Mouse (Mus musculus): ENCODE results near the gene Efnb1. TPM values are rescaled to one million over a fixed set of nuclear protein-coding genes. Genes with fewer than 3 reads are reported as not detected.

Efnb1 gene
- polyA plus RNA-seq, 1 experiment from 2014 or later = 26.9 TPM

DNA sequence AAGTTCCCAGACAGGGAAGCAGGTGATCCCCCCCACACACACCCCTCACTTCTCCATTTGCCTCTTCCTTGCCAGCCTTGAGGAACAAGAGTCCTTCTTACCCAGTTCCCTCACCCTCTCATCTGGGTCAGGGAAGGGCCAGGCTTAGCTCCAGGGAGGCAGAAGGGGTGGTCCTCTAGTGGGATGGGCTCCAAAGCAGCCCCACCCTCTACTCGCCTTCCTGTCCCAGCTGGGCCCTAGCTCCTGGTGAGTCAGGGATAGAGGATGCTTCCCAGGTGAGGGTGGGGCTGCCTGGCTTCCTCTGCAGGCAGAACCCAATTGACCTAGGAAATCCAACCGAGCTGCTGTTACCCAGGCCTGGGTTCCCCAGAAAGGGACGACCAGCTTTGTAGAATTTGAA lies 14.8 kb downstream of the Efnb1 start:
- peak overlapping the region; percentile 22; the same call in 1 of the 2 replicates for H3K27ac ChIP-seq (ENCODE audit: low read depth)

DNA sequence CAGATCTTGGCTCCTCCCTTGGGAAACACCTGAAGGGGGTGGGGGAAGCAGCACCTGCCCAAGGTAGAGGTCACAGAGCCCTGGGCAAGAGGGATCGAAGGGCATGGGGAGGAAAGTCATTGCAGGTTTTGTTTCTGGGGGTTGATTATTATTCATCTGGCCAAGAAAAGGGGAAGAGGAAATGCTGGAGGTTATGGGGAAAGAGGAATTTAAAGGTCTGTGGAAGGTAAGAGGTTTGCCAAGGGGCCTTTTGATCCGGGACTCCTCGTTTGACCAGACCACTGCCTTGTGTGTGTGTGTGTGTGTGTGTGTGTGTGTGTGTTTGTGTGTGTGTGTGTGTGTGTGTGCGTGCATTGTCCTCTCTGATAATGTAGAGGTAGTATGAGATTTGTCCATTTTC lies 15.5 kb downstream of the Efnb1 start:
- no peak for DNase-seq (ENCODE audit: low spot score)
- WGBS = 74% methylated on average over 4 of the region's 4 CpGs
- H3K4me2 ChIP-seq (ENCODE audit: low read length) = no peak overlapping the region
- no peaks in the 10 kb centered on the region for H3K4me1 ChIP-seq (replicated peaks; ENCODE audit: control insufficient read depth, insufficient read depth, low read length)
- no peak overlapping the region for H3K4me3 ChIP-seq (ENCODE audit: low read depth, low read length)
- no peaks in the 10 kb centered on the region for H3K9me3 ChIP-seq (ENCODE audit: control insufficient read depth, low read length)
- no peak overlapping the region for H3K9ac ChIP-seq (ENCODE audit: low read length)
- H3K27me3 ChIP-seq (replicated peaks; ENCODE audit: control insufficient read depth, insufficient read depth, low read length) = no peaks in the 10 kb centered on the region
- H3K36me3 ChIP-seq (ENCODE audit: control insufficient read depth, insufficient read depth, low read length) = peaks cover 11% of the 10 kb centered on the region
- no peak overlapping the region for H3K27ac ChIP-seq (ENCODE audit: low read depth)
- ATAC-seq (replicated peaks; ENCODE audit: low FRiP score, low TSS enrichment, low read depth) = no peak

More for the DNA sequence above, 14.8 kb downstream of the Efnb1 start:
- 62% methylated on average over 3 of the region's 3 CpGs for WGBS
- H3K4me2 ChIP-seq (ENCODE audit: low read length) = no peak overlapping the region
- ATAC-seq (replicated peaks; ENCODE audit: low FRiP score, low TSS enrichment, low read depth) (0 out of 2 replicates have a peak, but pooled peaks have one; percentile 37), DNase-seq (ENCODE audit: low spot score) (no peak)
- no peaks in the 10 kb centered on the region for H3K27me3 ChIP-seq (replicated peaks; ENCODE audit: control insufficient read depth, insufficient read depth, low read length)
- H3K36me3 ChIP-seq (ENCODE audit: control insufficient read depth, insufficient read depth, low read length) = peaks cover 17% of the 10 kb centered on the region
- no peaks in the 10 kb centered on the region for H3K9me3 ChIP-seq (ENCODE audit: control insufficient read depth, low read length)
- H3K4me3 ChIP-seq (ENCODE audit: low read depth, low read length) = no peak overlapping the region
- no peaks in the 10 kb centered on the region for H3K4me1 ChIP-seq (replicated peaks; ENCODE audit: control insufficient read depth, insufficient read depth, low read length)
- no peak overlapping the region for H3K9ac ChIP-seq (ENCODE audit: low read length)

DNA sequence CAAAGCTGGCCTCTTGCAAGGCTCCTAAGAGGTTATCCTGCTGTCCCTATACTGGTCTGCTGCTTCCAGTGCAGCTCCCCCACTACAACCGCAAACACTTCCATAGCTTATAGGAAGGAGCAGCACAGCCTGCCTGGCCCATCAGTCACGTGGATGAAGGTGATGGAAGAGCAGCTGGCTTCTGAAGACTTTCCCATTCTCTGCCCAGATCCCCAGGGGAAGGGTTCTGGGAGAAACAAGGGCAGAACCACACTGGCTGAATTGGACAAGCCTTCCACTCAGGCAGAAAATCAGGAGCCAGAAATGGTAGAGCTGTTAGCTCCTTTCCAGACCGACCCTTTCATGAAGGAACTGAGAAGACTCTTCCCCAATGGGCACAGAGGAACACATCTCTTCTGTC lies 16.2 kb downstream of the Efnb1 start:
- WGBS = 37% methylated on average over 3 of the region's 3 CpGs
- no peak overlapping the region for H3K27ac ChIP-seq (ENCODE audit: low read depth)
- ATAC-seq (replicated peaks; ENCODE audit: low FRiP score, low TSS enrichment, low read depth) (no peak), DNase-seq (ENCODE audit: low spot score) (no peak)
- no peaks in the 10 kb centered on the region for H3K27me3 ChIP-seq (replicated peaks; ENCODE audit: control insufficient read depth, insufficient read depth, low read length)
- H3K9me3 ChIP-seq (ENCODE audit: control insufficient read depth, low read length) = no peaks in the 10 kb centered on the region
- H3K4me3 ChIP-seq (ENCODE audit: low read depth, low read length) = no peak overlapping the region
- peaks cover 4% of the 10 kb centered on the region; the same call in 1 of the 2 replicates for H3K36me3 ChIP-seq (ENCODE audit: control insufficient read depth, insufficient read depth, low read length)
- no peaks in the 10 kb centered on the region for H3K4me1 ChIP-seq (replicated peaks; ENCODE audit: control insufficient read depth, insufficient read depth, low read length)
- H3K9ac ChIP-seq (ENCODE audit: low read length) = no peak overlapping the region
- H3K4me2 ChIP-seq (ENCODE audit: low read length) = no peak overlapping the region

DNA sequence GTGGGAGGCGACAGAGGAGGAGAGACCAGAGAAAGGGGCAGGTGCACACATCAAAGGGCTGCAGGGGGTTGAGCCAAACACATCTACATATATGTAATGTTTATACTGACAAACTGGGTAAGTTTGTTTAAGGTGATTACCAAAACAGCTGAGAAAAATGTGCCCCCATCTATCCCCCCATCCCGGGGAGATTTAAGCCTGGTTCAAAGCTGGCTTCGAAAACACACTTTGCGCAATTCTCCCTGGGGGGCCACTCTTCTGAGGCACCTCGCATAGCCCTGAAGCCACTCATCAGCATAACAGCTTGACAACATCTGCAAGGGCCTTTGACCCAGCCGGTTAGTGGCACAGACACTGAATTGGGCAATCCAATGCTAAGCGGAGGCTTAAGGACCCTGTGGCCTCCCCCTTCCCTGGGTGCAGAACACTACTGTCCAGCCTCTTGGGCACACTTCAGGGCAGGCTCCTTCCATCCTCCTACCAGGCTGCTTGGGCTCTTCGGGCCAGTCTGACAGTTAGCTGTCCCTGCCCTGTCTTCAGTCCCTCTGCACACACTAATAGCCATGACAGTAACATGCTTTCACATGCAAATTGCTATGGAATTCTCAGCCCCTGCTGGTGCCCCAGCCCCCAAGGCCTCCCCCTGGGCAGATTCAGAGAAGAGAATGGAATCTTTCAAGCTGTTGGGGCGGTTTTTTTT lies 16.8 kb downstream of the Efnb1 start:
- DNase-seq (ENCODE audit: low spot score) (no peak), ATAC-seq (replicated peaks; ENCODE audit: low FRiP score, low TSS enrichment, low read depth) (no peak)
- Histone ChIP-seq H3K27ac (ENCODE audit: low read depth) (no peak overlapping the region), H3K4me3 (ENCODE audit: low read depth, low read length) (no peak overlapping the region), H3K36me3 (ENCODE audit: control insufficient read depth, insufficient read depth, low read length) (no peaks in the 10 kb centered on the region), H3K4me1 (replicated peaks; ENCODE audit: control insufficient read depth, insufficient read depth, low read length) (no peaks in the 10 kb centered on the region), H3K27me3 (replicated peaks; ENCODE audit: control insufficient read depth, insufficient read depth, low read length) (no peaks in the 10 kb centered on the region), H3K9ac (ENCODE audit: low read length) (no peak overlapping the region), H3K4me2 (ENCODE audit: low read length) (no peak overlapping the region), H3K9me3 (ENCODE audit: control insufficient read depth, low read length) (no peaks in the 10 kb centered on the region)
- WGBS = 36% methylated on average over 9 of the region's 9 CpGs

DNA sequence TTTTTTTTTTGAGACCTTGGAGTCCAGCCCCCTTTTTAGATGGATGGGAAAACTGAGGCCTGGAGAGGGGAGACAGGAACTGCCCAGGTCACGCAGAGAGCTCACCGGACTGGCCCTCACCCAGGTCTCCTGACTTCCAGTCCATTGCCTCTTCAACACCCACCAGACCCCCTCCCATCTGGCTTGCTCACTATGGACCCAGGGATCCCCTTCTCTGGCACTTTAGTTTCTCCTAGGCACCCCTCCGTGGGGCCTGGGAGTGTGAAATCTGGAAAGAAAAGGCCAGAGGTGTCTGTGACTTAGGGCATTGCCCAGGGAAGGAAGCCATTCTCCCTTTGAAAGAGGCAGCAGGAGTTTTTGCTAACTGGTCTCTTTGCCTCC lies 17.3 kb downstream of the Efnb1 start:
- ATAC-seq (replicated peaks; ENCODE audit: low FRiP score, low TSS enrichment, low read depth) = no peak
- Histone ChIP-seq H3K27ac (ENCODE audit: low read depth) (no peak overlapping the region), H3K27me3 (replicated peaks; ENCODE audit: control insufficient read depth, insufficient read depth, low read length) (no peaks in the 10 kb centered on the region), H3K9ac (ENCODE audit: low read length) (no peak overlapping the region), H3K9me3 (ENCODE audit: control insufficient read depth, low read length) (no peaks in the 10 kb centered on the region), H3K36me3 (ENCODE audit: control insufficient read depth, insufficient read depth, low read length) (no peaks in the 10 kb centered on the region), H3K4me3 (ENCODE audit: low read depth, low read length) (no peak overlapping the region), H3K4me1 (replicated peaks; ENCODE audit: control insufficient read depth, insufficient read depth, low read length) (no peaks in the 10 kb centered on the region), H3K4me2 (ENCODE audit: low read length) (no peak overlapping the region)
- 33% methylated on average over 3 of the region's 3 CpGs for WGBS
- DNase-seq (ENCODE audit: low spot score) = no peak

DNA sequence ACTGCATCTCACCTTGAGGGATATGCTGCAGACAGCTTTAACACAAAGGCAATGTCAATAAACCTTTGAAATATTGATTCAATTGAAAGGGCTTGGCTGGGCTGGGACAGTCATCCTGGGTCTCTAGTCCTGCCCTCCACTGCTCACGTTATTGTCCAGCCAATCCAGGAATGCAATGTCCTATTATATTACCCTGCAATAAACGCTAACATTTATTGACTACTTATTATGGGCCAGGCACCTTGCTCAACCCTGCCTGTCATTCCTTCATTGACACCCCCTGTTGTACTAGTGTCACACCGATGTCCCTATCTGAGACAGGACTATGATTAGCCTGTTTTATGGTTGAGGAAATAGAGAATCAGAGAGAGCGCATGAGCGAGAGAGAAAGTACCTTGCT lies 18.4 kb downstream of the Efnb1 start:
- Histone ChIP-seq H3K9me3 (ENCODE audit: control insufficient read depth, low read length) (no peaks in the 10 kb centered on the region), H3K9ac (ENCODE audit: low read length) (no peak overlapping the region), H3K4me1 (replicated peaks; ENCODE audit: control insufficient read depth, insufficient read depth, low read length) (no peaks in the 10 kb centered on the region), H3K4me2 (ENCODE audit: low read length) (no peak overlapping the region), H3K27ac (ENCODE audit: low read depth) (no peak overlapping the region), H3K36me3 (ENCODE audit: control insufficient read depth, insufficient read depth, low read length) (no peaks in the 10 kb centered on the region), H3K27me3 (replicated peaks; ENCODE audit: control insufficient read depth, insufficient read depth, low read length) (0 out of 2 replicates have a peak, but pooled peaks cover 4% of the 10 kb centered on the region), H3K4me3 (ENCODE audit: low read depth, low read length) (no peak overlapping the region)
- ATAC-seq (replicated peaks; ENCODE audit: low FRiP score, low TSS enrichment, low read depth) = peak; percentile 80
- DNase-seq (ENCODE audit: low spot score) = no peak
- 75% methylated on average over 5 of the region's 5 CpGs for WGBS

DNA sequence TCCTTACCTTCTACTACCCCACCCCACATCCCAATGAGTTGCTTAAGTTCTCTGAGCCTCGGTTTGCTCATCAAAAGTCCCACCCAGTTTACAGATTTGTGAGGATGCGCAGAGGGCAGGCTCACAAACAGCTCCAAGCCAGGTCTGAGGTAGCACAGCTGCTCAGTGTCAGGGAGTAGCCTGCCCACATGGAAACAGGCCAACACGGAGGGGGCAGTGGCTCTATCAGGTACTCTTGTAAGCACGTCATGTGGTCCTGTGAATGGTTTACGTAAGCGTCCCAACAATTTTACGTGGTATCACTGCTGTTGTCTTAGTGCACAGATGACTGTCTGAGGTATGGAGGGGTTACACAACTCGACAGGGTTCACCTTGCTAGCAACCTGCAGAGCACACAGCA lies 23.1 kb downstream of the Efnb1 start:
- Histone ChIP-seq H3K9me3 (ENCODE audit: control insufficient read depth, low read length) (no peaks in the 10 kb centered on the region), H3K27me3 (replicated peaks; ENCODE audit: control insufficient read depth, insufficient read depth, low read length) (peaks cover 11% of the 10 kb centered on the region; the same call in 1 of the 2 replicates), H3K4me3 (ENCODE audit: low read depth, low read length) (no peak overlapping the region), H3K36me3 (ENCODE audit: control insufficient read depth, insufficient read depth, low read length) (no peaks in the 10 kb centered on the region), H3K4me2 (ENCODE audit: low read length) (no peak overlapping the region), H3K4me1 (replicated peaks; ENCODE audit: control insufficient read depth, insufficient read depth, low read length) (no peaks in the 10 kb centered on the region), H3K9ac (ENCODE audit: low read length) (no peak overlapping the region), H3K27ac (ENCODE audit: low read depth) (no peak overlapping the region)
- ATAC-seq (replicated peaks; ENCODE audit: low FRiP score, low TSS enrichment, low read depth) (no peak), DNase-seq (ENCODE audit: low spot score) (no peak)
- 63% methylated on average over 8 of the region's 8 CpGs for WGBS

DNA sequence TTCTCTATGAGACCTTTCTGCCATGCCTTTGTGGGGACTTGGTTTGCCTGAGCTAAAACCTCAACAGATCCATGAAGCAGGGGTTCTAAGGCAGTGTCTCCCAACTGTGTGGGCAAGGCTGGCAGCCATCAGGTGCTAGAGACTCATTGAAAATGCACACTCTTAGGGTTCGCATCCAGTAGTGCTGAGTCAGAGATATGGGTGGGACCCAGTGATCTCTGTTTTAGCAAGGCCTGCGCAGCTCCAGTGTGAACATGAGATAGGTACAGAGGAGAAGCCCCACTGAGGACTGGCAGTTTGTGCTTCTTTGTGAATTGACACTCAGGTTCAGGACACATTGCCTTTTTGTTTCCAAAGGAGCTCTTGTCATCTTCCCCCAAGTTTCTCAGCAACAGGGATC lies 28.2 kb downstream of the Efnb1 start:
- H3K4me1 ChIP-seq (replicated peaks; ENCODE audit: control insufficient read depth, insufficient read depth, low read length) = no peaks in the 10 kb centered on the region
- no peak for DNase-seq (ENCODE audit: low spot score)
- no peak overlapping the region for H3K9ac ChIP-seq (ENCODE audit: low read length)
- no peak for ATAC-seq (replicated peaks; ENCODE audit: low FRiP score, low TSS enrichment, low read depth)
- H3K4me3 ChIP-seq (ENCODE audit: low read depth, low read length) = no peak overlapping the region
- no peaks in the 10 kb centered on the region for H3K9me3 ChIP-seq (ENCODE audit: control insufficient read depth, low read length)
- peaks cover 13% of the 10 kb centered on the region; the same call in 1 of the 2 replicates for H3K27me3 ChIP-seq (replicated peaks; ENCODE audit: control insufficient read depth, insufficient read depth, low read length)
- H3K36me3 ChIP-seq (ENCODE audit: control insufficient read depth, insufficient read depth, low read length) = no peaks in the 10 kb centered on the region
- WGBS = 88% methylated on average over 2 of the region's 2 CpGs
- no peak overlapping the region for H3K4me2 ChIP-seq (ENCODE audit: low read length)
- no peak overlapping the region for H3K27ac ChIP-seq (ENCODE audit: low read depth)

DNA sequence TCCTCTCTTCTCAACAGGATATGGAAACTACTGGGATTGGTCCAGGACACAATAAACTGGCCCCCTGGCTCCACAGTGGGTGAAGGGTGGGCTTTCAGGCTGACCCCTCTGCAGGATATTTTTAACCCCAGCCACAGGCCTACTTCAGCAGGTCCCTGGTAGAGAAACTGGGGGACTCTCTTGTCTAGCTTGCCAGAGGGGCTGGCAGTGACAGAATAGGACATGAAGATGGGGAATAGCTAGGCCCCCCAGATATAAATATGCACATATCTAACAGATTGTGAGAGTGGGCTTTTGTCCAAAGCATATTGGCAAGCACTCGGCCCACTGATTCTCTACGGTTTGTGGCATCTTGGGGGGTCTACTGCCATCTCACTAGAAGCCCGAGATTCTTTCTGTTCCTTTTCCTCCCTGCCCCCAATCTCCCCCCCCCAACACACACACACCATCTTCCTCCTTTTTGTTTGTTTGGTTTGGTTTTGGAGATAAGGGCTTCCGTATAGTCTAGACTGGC lies 29.0 kb downstream of the Efnb1 start:
- Histone ChIP-seq H3K27me3 (replicated peaks; ENCODE audit: control insufficient read depth, insufficient read depth, low read length) (peaks cover 11% of the 10 kb centered on the region; the same call in 1 of the 2 replicates), H3K9me3 (ENCODE audit: control insufficient read depth, low read length) (no peaks in the 10 kb centered on the region), H3K9ac (ENCODE audit: low read length) (no peak overlapping the region), H3K36me3 (ENCODE audit: control insufficient read depth, insufficient read depth, low read length) (no peaks in the 10 kb centered on the region), H3K27ac (ENCODE audit: low read depth) (no peak overlapping the region), H3K4me3 (ENCODE audit: low read depth, low read length) (no peak overlapping the region), H3K4me2 (ENCODE audit: low read length) (no peak overlapping the region), H3K4me1 (replicated peaks; ENCODE audit: control insufficient read depth, insufficient read depth, low read length) (no peaks in the 10 kb centered on the region)
- WGBS = 59% methylated on average over 4 of the region's 4 CpGs
- ATAC-seq (replicated peaks; ENCODE audit: low FRiP score, low TSS enrichment, low read depth) = no peak
- no peak for DNase-seq (ENCODE audit: low spot score)
